Mouse (Mus musculus): ENCODE data around the gene Erc2.

DNA sequence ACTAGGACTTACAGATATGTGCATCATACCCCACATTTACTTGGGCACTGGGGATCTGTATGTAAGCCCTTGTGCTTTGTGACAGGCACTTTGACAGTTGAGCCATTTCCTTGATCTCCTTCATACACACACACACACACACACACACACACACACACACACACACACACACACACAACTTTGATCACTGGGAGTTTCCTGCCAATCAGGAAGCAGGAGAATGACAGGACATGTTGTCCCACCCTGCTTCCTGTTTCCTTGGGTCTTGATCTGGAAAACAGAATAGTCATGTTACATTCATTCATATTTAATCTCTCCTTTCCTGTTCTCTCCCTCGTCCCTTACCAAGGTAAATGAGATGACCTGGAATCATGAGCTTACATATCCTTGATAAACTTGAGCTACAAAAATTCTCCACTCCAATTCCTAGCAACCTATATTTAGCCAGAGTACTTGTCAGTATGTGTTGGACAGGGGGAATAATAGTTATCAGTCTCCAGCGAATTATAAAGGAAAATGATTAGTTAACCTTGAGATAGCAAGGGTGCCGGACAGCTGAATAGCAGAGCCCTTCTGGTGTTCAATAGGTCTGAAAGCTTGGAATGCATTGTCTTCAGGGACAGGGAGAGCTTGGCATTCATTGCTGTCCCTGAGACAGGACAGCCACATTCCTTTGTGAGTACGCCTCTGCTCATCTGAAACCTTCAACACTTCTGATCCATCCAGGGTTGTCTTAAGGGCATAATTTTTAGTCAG lies 559.0 kb downstream of the Erc2 start:
- TF ChIP-seq CTCF (conservative IDR thresholded peaks at IDR 0.05; ENCODE audit: low read length) (no peak), NANOG (IDR thresholded peaks at IDR 0.05; ENCODE audit: borderline replicate concordance, low read length) (peak; percentile 44; the same call in 1 of the 2 replicates), POU5F1 (IDR thresholded peaks at IDR 0.05; ENCODE audit: borderline replicate concordance, low read length) (no peak)

All from E14TG2a.4 (cell line).